Mouse (Mus musculus) left cerebral cortex, adult 2 months (tissue): ENCODE data around the gene Hrh1. TPM values are rescaled to one million over a fixed set of nuclear protein-coding genes. Genes with fewer than 3 reads are reported as not detected.

ENCODE experiments used
- DNase-seq, 2 experiments: peaks; one replicate each; pipeline ENCODE4 v3.0.0; 2021 to 2022; ENCODE audit warnings: low spot score in 2 of 2, mixed read lengths in 1 of 2; ENCODE audit errors: extremely low spot score in 1 of 2
- H3K27ac ChIP-seq: fragments of 200-600 bp; 2 replicates; pipeline ENCODE4 v1.8.1; 2022
- H3K4me3 ChIP-seq: fragments of 200-600 bp; 2 replicates; pipeline ENCODE4 v1.8.1; 2022
- CTCF ChIP-seq: fragments of 200-600 bp; IDR thresholded peaks from 2 replicates; pipeline ENCODE4 v1.8.1; 2022; ENCODE audit warnings: antibody characterized with exemption, mild to moderate bottlenecking, moderate library complexity
- intact Hi-C: fragments of 180-260 bp; cut with DNase I; formaldehyde crosslinking; loops from one replicate; pipeline ENCODE4 v1.15.1; 2025
- total RNA-seq, 2 experiments: library from RNA; stranded (reverse); gene quantifications; 2 replicates each; pipeline ENCODE4 v1.2.3; 2021

The Hrh1 gene
- total RNA-seq, 2 experiments from 2014 or later = 24.2 to 25.6 TPM

DNA sequence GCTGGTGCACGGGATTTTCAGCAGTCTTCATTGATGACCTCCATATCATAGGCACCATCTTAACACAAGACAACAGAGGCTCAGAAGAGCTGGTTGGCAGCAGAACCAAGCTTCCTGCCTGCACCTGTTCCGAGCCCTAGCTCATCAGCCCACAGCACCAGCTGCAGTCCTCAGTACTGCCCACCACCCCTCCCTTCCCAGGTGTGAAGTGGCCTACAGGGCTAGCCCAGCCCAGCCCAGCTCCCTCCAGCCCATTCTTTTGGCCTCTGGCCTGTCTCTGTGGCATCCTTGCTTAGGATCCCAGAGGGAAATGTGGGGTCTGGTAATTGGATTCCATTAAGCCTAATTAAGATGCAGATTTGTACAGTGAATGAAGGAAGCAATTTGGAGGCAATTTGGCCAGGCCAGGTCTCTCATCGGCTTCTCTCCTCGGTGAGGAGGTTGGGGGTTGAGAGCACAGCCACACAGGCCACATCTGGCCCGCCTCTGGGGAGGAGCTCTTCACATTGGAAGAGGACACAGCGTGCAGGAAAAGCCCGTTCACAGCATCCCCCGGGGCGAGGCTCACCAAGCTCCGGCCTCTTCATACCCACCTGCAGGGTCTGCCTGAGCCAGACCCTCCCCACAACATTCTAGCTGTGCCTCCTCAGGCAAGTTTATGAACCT, 43.2 kb downstream of the Hrh1 start:
- DNase-seq = no peak
- H3K4me3 ChIP-seq = no peak overlapping the region
- intact Hi-C loops = no loop called here
- H3K27ac ChIP-seq = no peak overlapping the region
- no peak for TF ChIP-seq CTCF

DNA sequence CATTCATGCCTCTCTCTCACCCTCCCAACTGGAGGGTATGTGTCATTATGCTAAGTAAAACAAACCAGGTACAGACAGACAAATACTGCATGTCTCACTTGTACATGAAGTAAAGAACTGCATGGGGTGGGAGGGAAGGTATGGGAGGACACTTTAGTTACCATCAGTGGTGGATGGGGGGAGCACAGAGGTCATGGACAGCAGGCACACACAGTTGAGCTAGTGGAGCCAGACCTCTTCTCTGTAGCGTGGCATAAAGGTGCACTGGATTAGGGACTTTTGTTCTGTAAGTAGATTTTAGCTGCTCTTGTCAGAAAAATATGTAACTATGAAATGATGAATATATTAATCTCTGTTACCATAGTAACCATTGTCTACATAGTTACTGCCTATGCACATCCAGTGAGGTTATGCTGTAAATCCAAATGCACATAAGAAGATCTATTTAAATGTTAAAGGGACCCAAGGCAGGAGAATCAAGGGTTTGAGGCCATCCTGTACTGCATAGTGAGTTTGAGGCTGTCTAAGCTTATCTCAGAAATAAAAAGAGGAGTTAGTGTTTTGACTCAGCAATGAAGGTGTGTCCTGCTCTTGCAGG, 46.6 kb downstream of the Hrh1 start:
- intact Hi-C loops = no loop called here

DNA sequence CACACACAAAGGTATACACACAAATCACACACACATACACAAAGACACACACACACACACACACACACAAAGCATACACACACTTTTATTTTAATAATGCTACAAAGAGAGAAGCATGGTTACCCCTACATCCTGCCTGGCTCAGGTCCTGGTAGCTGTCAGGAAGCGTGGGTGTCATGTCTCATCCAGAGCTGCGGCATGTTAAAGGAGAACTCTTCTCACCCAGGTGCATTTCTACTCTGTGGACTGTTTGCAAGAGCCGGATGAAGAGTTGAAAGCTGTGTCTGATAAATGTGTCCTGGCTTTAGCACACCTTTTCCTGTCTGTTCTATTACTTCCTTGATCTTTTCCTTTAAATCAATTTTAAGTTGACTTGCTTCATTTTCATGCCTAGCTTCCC, 47.2 kb downstream of the Hrh1 start:
- H3K4me3 ChIP-seq = no peak overlapping the region
- DNase-seq = no peak
- intact Hi-C loops = loop anchor here (5.0 kb wide), 1 partner anchor 43 kb away; no protein-coding TSS in a partner anchor
- no peak for TF ChIP-seq CTCF
- no peak overlapping the region; the same call in 1 of the 2 replicates for H3K27ac ChIP-seq

More for the DNA sequence above, 46.6 kb downstream of the Hrh1 start:
- H3K27ac ChIP-seq = no peak overlapping the region
- no peak overlapping the region for H3K4me3 ChIP-seq
- TF ChIP-seq CTCF = no peak
- no peak for DNase-seq

DNA sequence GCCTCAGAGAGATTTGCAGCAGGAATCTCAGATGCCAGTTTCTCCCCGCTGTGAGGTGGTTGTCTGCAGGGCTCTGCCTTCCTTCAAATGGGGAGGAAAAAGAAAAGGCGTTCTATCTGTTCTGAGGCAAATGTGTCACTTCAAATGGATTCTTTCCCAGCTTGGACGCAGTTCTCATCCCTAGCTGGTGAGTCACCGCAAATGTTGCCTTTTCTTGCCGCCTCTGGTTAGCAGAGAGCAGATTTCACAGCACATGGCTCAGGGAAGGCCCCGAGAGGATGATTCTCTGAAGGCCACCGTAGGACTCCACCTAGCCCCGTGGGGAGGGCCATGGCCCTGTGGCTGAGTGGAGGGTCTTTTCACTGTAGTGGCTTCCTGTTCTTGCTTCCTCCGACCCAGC, 51.2 kb downstream of the Hrh1 start:
- peak; percentile 67 to 71 for DNase-seq
- peak overlapping the region; percentile 87 for H3K27ac ChIP-seq
- H3K4me3 ChIP-seq = no peak overlapping the region
- intact Hi-C loops = loop anchor here (5.0 kb wide), 1 partner anchor 47 kb away; no protein-coding TSS in a partner anchor
- TF ChIP-seq CTCF = no peak

DNA sequence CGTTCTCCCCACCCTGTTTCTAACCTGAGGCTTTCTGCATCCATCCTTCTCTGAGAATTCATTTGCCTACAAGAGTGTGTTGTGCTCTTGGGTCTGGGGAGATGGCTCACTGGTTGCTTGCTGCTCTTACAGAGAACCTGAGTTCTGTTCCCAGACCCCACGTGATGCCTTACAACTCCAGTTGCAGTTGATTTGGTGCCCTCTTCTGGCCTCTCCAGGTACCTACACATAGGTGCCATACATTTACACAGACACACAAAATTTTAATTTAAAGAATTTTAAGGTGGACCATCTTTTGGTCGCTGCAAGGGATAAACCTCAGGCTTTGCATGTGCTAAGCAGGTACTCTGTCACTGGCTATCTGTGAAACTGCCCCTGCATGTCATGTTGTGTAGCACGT, 57.5 kb downstream of the Hrh1 start:
- DNase-seq = no peak
- intact Hi-C loops = no loop called here
- peak; percentile 6; the same call in 1 of the 2 replicates for TF ChIP-seq CTCF

DNA sequence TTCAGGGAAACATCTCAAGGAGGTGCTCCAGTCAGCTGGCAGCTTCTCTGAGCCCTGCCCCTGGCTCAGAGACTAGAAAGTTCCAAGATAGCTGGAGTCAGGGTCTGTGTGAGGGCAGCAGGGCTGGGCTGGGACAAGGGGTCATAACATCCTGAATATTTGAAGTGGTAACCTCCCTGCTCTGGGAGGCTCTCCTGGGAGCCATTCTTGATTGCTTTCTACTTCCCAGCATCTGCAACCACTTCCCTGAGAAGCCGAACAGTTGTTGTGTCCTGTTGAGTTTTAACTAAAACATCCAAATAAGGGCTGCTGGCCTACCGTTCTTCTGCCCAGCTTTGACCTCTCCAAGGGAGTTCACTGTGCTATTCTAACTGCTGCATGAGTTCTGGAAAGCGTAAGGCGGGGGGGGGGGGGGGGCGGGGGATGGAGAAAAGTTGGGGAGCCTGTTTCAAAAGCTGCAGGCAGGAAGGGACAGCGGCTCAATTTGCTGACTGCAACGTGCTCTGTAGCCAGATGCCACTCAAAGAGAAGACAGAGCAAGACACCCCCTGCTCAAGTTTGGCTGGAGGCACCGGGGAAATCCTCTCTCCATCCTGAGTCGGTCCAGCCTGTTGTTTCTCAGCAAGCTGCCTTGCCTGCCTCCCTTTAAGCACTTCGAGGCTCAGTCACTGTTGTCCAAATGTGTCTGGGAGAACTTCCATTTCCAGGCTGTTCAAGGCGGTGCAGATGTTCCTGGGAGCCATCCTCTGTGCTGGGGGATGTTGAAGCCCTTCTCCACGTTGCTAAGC, 58.7 kb downstream of the Hrh1 start:
- no peak overlapping the region for H3K27ac ChIP-seq
- TF ChIP-seq CTCF = no peak
- no peak for DNase-seq
- no peak overlapping the region for H3K4me3 ChIP-seq
- intact Hi-C loops = no loop called here

More for the DNA sequence above, 57.5 kb downstream of the Hrh1 start:
- Histone ChIP-seq H3K27ac (no peak overlapping the region), H3K4me3 (no peak overlapping the region)

DNA sequence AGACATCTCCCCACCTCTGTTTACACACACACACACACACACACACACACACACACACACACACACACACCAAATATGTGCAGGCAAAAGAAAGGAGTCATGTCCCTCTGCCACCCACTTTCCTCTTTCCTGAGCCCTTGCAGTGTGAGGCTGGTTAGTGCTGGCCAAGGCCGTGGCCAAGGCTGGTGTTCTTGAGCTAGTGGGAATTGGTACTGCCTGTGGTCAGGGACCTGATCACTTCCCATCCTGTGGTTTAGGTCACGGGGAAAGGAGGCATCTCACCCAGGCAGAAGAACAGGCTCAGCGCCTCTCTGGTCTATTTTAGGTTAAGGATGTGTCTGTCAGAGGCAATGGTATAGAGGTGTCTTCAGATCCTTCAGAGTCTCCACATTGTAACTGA, 59.6 kb downstream of the Hrh1 start:
- DNase-seq = no peak
- TF ChIP-seq CTCF = no peak
- Histone ChIP-seq H3K4me3 (no peak overlapping the region), H3K27ac (no peak overlapping the region)
- intact Hi-C loops = no loop called here

DNA sequence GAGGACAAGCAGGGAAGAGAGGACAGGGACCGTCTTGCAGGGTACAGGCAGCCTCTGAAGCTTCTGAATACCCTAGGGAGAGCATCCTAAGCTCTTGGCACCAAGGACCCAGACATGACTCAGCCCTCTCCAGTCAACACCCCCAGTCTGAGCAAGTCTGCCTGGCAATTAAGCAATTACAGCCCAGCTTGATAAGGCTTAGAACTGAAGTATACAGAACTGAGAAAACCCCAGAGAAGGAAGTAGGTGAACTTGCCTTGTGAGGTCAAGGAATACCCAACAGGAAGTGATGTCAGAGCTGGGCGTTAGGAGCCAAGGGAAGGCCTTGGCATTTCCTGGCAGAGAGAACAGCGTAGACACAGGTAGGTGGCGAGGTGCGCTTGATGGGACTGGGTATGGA, 60.5 kb downstream of the Hrh1 start:
- peak overlapping the region; percentile 21; the same call in 1 of the 2 replicates for H3K27ac ChIP-seq
- intact Hi-C loops = loop anchor here (2.0 kb wide), 1 partner anchor 59 kb away; no protein-coding TSS in a partner anchor
- no peak for TF ChIP-seq CTCF
- DNase-seq = no peak
- no peak overlapping the region for H3K4me3 ChIP-seq

DNA sequence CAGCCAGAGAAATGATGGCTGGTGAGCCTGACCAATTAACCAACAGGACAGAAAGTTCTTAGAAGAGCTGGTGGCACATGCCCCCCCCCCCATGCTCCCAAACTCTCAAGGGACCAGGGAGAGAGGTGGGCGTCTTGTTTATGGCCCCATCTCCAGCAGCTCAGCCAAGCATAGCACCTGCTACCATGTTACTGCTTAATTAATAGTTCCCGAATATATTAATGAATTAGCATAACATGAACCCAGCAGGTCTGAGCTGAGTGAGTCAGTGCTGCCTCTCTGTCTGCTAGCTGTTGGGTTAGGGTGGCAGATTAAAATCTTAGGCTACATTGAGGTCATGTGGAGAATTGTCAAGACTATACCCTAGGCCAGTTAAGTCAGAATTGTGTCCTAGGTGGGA, 62.2 kb downstream of the Hrh1 start:
- no peak overlapping the region for H3K27ac ChIP-seq
- no peak overlapping the region for H3K4me3 ChIP-seq
- DNase-seq = no peak
- TF ChIP-seq CTCF = no peak
- intact Hi-C loops = loop anchor here (2.0 to 5.0 kb wide), 4 partner anchors 61 to 368 kb away; no protein-coding TSS in a partner anchor

DNA sequence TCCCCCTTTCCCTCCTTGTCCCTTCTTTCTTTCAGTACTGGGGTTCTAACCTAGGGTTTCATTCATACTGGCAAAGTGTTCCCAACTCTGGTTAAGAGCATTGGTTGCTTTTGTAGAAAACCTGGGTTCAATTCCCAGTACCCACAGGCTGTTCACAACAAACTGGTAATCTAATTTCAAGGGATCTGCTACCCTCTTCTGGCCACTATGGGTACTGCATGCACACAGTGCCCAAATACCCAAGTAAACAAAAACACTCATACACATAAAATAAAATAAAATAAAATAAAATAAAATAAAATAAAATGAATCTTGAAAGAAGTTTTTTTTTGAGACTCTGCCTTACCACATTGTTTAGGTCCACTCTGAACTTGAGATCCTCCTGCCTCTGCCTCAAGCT, 63.8 kb downstream of the Hrh1 start:
- Histone ChIP-seq H3K4me3 (no peak overlapping the region), H3K27ac (no peak overlapping the region)
- TF ChIP-seq CTCF = peak; percentile 60
- intact Hi-C loops = loop anchor here (5.0 kb wide), 3 partner anchors 114 to 369 kb away; no protein-coding TSS in a partner anchor
- DNase-seq = no peak

DNA sequence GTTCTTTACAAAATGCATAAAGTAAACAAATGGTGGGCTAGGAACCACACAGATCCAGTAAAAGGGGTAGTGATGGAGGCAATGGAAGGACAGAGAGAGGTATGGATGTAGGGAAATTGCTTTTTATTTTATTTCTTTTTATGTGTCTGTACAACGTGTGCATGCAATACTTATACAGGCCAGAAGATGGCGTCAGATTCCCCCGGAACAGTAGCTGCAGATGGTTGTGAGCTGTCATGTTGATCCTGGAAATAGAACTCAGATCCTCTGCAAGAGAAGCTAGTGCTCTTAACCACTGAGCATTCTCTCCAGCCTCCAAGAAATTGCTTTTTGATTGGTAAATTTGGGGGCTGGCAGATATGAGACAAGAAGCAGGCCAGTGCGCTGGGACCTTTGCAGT, 65.0 kb downstream of the Hrh1 start:
- no peak overlapping the region for H3K27ac ChIP-seq
- TF ChIP-seq CTCF = peak; percentile 69
- DNase-seq = no peak
- no peak overlapping the region for H3K4me3 ChIP-seq
- intact Hi-C loops = loop anchor here (5.0 kb wide), 3 partner anchors 115 to 370 kb away; no protein-coding TSS in a partner anchor

DNA sequence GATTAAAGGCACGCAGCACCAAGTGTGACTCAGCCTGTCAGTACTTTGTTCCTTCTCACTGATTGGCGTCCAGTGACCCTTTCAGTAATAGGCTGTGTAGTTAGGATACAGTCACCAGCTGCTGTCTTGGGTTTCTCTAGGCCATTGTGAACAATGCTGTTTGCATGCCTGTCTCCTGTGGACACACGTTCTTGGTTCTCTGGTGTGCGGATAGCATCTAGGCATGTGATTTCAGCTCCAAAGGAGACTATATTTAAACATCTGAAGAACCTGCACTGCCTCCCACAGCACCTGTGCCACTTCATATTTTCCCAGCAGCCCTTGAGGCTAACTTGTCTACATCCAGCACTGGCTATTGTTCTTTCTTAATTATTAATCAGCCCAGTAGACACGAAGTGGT, 75.8 kb downstream of the Hrh1 start:
- DNase-seq = no peak
- Histone ChIP-seq H3K4me3 (no peak overlapping the region), H3K27ac (peak overlapping the region; percentile 25; the same call in 1 of the 2 replicates)
- TF ChIP-seq CTCF = no peak
- intact Hi-C loops = no loop called here
